Mouse (Mus musculus): ENCODE measurements around the gene 9430097D07Rik. TPM values are rescaled to one million over a fixed set of nuclear protein-coding genes. Genes with fewer than 3 reads are reported as not detected.

Gene 9430097D07Rik
- polyA plus RNA-seq, 1 experiment from 2014 or later, result 0.29 TPM

GRCm38 (mm10) chr2:32543031-32543449 lies 32.4 kb downstream of the 9430097D07Rik start:
- ATAC-seq (ENCODE audit: low FRiP score, low TSS enrichment) (no peak), DNase-seq (no peak)
- no peak overlapping the region for H3K9ac ChIP-seq (replicated peaks; ENCODE audit: low read length)
- peaks cover 19% of the 10 kb centered on the region for H3K4me1 ChIP-seq (ENCODE audit: control insufficient read depth, insufficient read depth, low read length)
- H3K4me2 ChIP-seq (ENCODE audit: low read length), result no peak overlapping the region
- no peaks in the 10 kb centered on the region for H3K36me3 ChIP-seq (ENCODE audit: control insufficient read depth, insufficient read depth, low read length)
- H3K4me3 ChIP-seq (replicated peaks; ENCODE audit: low read depth, low read length), result no peak overlapping the region
- no peaks in the 10 kb centered on the region for H3K9me3 ChIP-seq (ENCODE audit: control insufficient read depth, low read length)
- WGBS, result 83% methylated on average over 3 of the region's 3 CpGs
- no peaks in the 10 kb centered on the region for H3K27me3 ChIP-seq (ENCODE audit: control insufficient read depth, insufficient read depth, low read length)
- H3K27ac ChIP-seq (replicated peaks; ENCODE audit: low read depth, low read length), result no peak overlapping the region

- no peak overlapping the region for H3K4me2 ChIP-seq (ENCODE audit: low read length)
- H3K4me1 ChIP-seq (ENCODE audit: control insufficient read depth, insufficient read depth, low read length), result peaks cover 29% of the 10 kb centered on the region
- H3K4me3 ChIP-seq (replicated peaks; ENCODE audit: low read depth, low read length), result no peak overlapping the region
- no peaks in the 10 kb centered on the region for H3K9me3 ChIP-seq (ENCODE audit: control insufficient read depth, low read length)
- DNase-seq, result no peak
- no peaks in the 10 kb centered on the region for H3K27me3 ChIP-seq (ENCODE audit: control insufficient read depth, insufficient read depth, low read length)
- H3K36me3 ChIP-seq (ENCODE audit: control insufficient read depth, insufficient read depth, low read length), result no peaks in the 10 kb centered on the region
- no peak for ATAC-seq (ENCODE audit: low FRiP score, low TSS enrichment)
- WGBS, result 94% methylated on average over 4 of the region's 4 CpGs
- H3K9ac ChIP-seq (replicated peaks; ENCODE audit: low read length), result no peak overlapping the region
- H3K27ac ChIP-seq (replicated peaks; ENCODE audit: low read depth, low read length), result no peak overlapping the region
These were observed 33.4 kb downstream of the 9430097D07Rik start for GRCm38 (mm10) chr2:32541986-32542573.

- Histone ChIP-seq H3K36me3 (ENCODE audit: control insufficient read depth, insufficient read depth, low read length) (no peaks in the 10 kb centered on the region), H3K4me1 (ENCODE audit: control insufficient read depth, insufficient read depth, low read length) (peaks cover 35% of the 10 kb centered on the region), H3K4me3 (replicated peaks; ENCODE audit: low read depth, low read length) (no peak overlapping the region), H3K27ac (replicated peaks; ENCODE audit: low read depth, low read length) (no peak overlapping the region), H3K9me3 (ENCODE audit: control insufficient read depth, low read length) (no peaks in the 10 kb centered on the region), H3K9ac (replicated peaks; ENCODE audit: low read length) (no peak overlapping the region), H3K4me2 (ENCODE audit: low read length) (no peak overlapping the region), H3K27me3 (ENCODE audit: control insufficient read depth, insufficient read depth, low read length) (no peaks in the 10 kb centered on the region)
- DNase-seq (no peak), ATAC-seq (ENCODE audit: low FRiP score, low TSS enrichment) (no peak)
- 98% methylated on average over 2 of the region's 2 CpGs for WGBS
These were observed 34.1 kb downstream of the 9430097D07Rik start for GRCm38 (mm10) chr2:32541333-32541908.

GRCm38 (mm10) chr2:32539452-32539981 lies 36.0 kb downstream of the 9430097D07Rik start:
- Histone ChIP-seq H3K9ac (replicated peaks; ENCODE audit: low read length) (no peak overlapping the region), H3K9me3 (ENCODE audit: control insufficient read depth, low read length) (no peaks in the 10 kb centered on the region), H3K36me3 (ENCODE audit: control insufficient read depth, insufficient read depth, low read length) (no peaks in the 10 kb centered on the region), H3K27ac (replicated peaks; ENCODE audit: low read depth, low read length) (no peak overlapping the region), H3K4me1 (ENCODE audit: control insufficient read depth, insufficient read depth, low read length) (peaks cover 41% of the 10 kb centered on the region), H3K4me2 (ENCODE audit: low read length) (peak overlapping the region; percentile 86; the same call in 1 of the 2 replicates), H3K4me3 (replicated peaks; ENCODE audit: low read depth, low read length) (no peak overlapping the region), H3K27me3 (ENCODE audit: control insufficient read depth, insufficient read depth, low read length) (no peaks in the 10 kb centered on the region)
- WGBS, result 82% methylated on average over 14 of the region's 14 CpGs
- DNase-seq (no peak), ATAC-seq (ENCODE audit: low FRiP score, low TSS enrichment) (no peak)

GRCm38 (mm10) chr2:32538461-32538860 lies 37.0 kb downstream of the 9430097D07Rik start:
- H3K9ac ChIP-seq (replicated peaks; ENCODE audit: low read length), result no peak overlapping the region; the same call in 1 of the 2 replicates
- peaks cover 47% of the 10 kb centered on the region for H3K4me1 ChIP-seq (ENCODE audit: control insufficient read depth, insufficient read depth, low read length)
- ATAC-seq (ENCODE audit: low FRiP score, low TSS enrichment), result no peak
- H3K36me3 ChIP-seq (ENCODE audit: control insufficient read depth, insufficient read depth, low read length), result no peaks in the 10 kb centered on the region
- 62% methylated on average over 4 of the region's 4 CpGs for WGBS
- H3K4me3 ChIP-seq (replicated peaks; ENCODE audit: low read depth, low read length), result 0 out of 2 replicates have a peak overlapping the region, but pooled peaks have one; percentile 7
- peak overlapping the region; percentile 86 for H3K4me2 ChIP-seq (ENCODE audit: low read length)
- H3K27me3 ChIP-seq (ENCODE audit: control insufficient read depth, insufficient read depth, low read length), result no peaks in the 10 kb centered on the region
- no peak for DNase-seq
- no peaks in the 10 kb centered on the region for H3K9me3 ChIP-seq (ENCODE audit: control insufficient read depth, low read length)
- H3K27ac ChIP-seq (replicated peaks; ENCODE audit: low read depth, low read length), result no peak overlapping the region

GRCm38 (mm10) chr2:32537941-32538340 lies 37.5 kb downstream of the 9430097D07Rik start:
- Histone ChIP-seq H3K4me1 (ENCODE audit: control insufficient read depth, insufficient read depth, low read length) (peaks cover 47% of the 10 kb centered on the region), H3K4me2 (ENCODE audit: low read length) (peak overlapping the region; percentile 86), H3K36me3 (ENCODE audit: control insufficient read depth, insufficient read depth, low read length) (no peaks in the 10 kb centered on the region), H3K27me3 (ENCODE audit: control insufficient read depth, insufficient read depth, low read length) (no peaks in the 10 kb centered on the region), H3K27ac (replicated peaks; ENCODE audit: low read depth, low read length) (no peak overlapping the region), H3K9me3 (ENCODE audit: control insufficient read depth, low read length) (no peaks in the 10 kb centered on the region), H3K9ac (replicated peaks; ENCODE audit: low read length) (no peak overlapping the region; the same call in 1 of the 2 replicates), H3K4me3 (replicated peaks; ENCODE audit: low read depth, low read length) (peak overlapping the region; percentile 85)
- no peak for DNase-seq
- 77% methylated on average over 5 of the region's 5 CpGs for WGBS
- no peak for ATAC-seq (ENCODE audit: low FRiP score, low TSS enrichment)

- H3K27ac ChIP-seq (replicated peaks; ENCODE audit: low read depth, low read length), result peak overlapping the region; percentile 49; the same call in 1 of the 2 replicates
These were observed 38.1 kb downstream of the 9430097D07Rik start for GRCm38 (mm10) chr2:32537360-32537905.

GRCm38 (mm10) chr2:32536634-32537359 lies 38.7 kb downstream of the 9430097D07Rik start:
- Histone ChIP-seq H3K4me1 (ENCODE audit: control insufficient read depth, insufficient read depth, low read length) (peaks cover 47% of the 10 kb centered on the region), H3K36me3 (ENCODE audit: control insufficient read depth, insufficient read depth, low read length) (no peaks in the 10 kb centered on the region), H3K4me3 (replicated peaks; ENCODE audit: low read depth, low read length) (peak overlapping the region; percentile 85), H3K27ac (replicated peaks; ENCODE audit: low read depth, low read length) (peak overlapping the region; percentile 49; the same call in 1 of the 2 replicates), H3K27me3 (ENCODE audit: control insufficient read depth, insufficient read depth, low read length) (no peaks in the 10 kb centered on the region), H3K9me3 (ENCODE audit: control insufficient read depth, low read length) (no peaks in the 10 kb centered on the region), H3K9ac (replicated peaks; ENCODE audit: low read length) (peak overlapping the region; percentile 91), H3K4me2 (ENCODE audit: low read length) (peak overlapping the region; percentile 86)
- 4% methylated on average over 11 of the region's 11 CpGs for WGBS
- peak; percentile 62 for DNase-seq
- no peak for ATAC-seq (ENCODE audit: low FRiP score, low TSS enrichment)

More at GRCm38 (mm10) chr2:32537360-32537905, 38.1 kb downstream of the 9430097D07Rik start:
- no peaks in the 10 kb centered on the region for H3K27me3 ChIP-seq (ENCODE audit: control insufficient read depth, insufficient read depth, low read length)
- peak overlapping the region; percentile 85 for H3K4me3 ChIP-seq (replicated peaks; ENCODE audit: low read depth, low read length)
- DNase-seq (peak; percentile 29), ATAC-seq (ENCODE audit: low FRiP score, low TSS enrichment) (no peak)
- WGBS, result 10% methylated on average over 9 of the region's 9 CpGs
- no peaks in the 10 kb centered on the region for H3K36me3 ChIP-seq (ENCODE audit: control insufficient read depth, insufficient read depth, low read length)
- H3K9ac ChIP-seq (replicated peaks; ENCODE audit: low read length), result peak overlapping the region; percentile 91
- peak overlapping the region; percentile 86 for H3K4me2 ChIP-seq (ENCODE audit: low read length)
- peaks cover 47% of the 10 kb centered on the region for H3K4me1 ChIP-seq (ENCODE audit: control insufficient read depth, insufficient read depth, low read length)
- no peaks in the 10 kb centered on the region for H3K9me3 ChIP-seq (ENCODE audit: control insufficient read depth, low read length)
